Mouse (Mus musculus) olfactory bulb, adult 2 months (tissue): ENCODE measurements around the gene Emg1. TPM values are rescaled to one million over a fixed set of nuclear protein-coding genes. Genes with fewer than 3 reads are reported as not detected.
A peak's percentile ranks its signal among the peaks of the same experiment; 100 is the strongest.

Source experiments
- H3K27ac ChIP-seq: fragments of 200-500 bp; 2 replicates; pipeline ENCODE4 v1.5.1; 2012; ENCODE audit warnings: low read depth, low read length; ENCODE audit not compliant: insufficient read depth
- H3K4me1 ChIP-seq: fragments of 200-500 bp; 2 replicates; pipeline ENCODE4 v1.6.1; 2012; ENCODE audit warnings: low read length; ENCODE audit not compliant: control insufficient read depth, insufficient read depth
- H3K4me3 ChIP-seq: fragments of 200-500 bp; 2 replicates; pipeline ENCODE4 v1.5.1; 2012; ENCODE audit warnings: mild to moderate bottlenecking, low read depth, low read length, moderate library complexity; ENCODE audit not compliant: insufficient read depth
- CTCF ChIP-seq: fragments of 200-500 bp; IDR thresholded peaks from 2 replicates; pipeline ENCODE4 v1.5.1; 2012; ENCODE audit warnings: low read depth, mild to moderate bottlenecking, low read length, moderate library complexity; ENCODE audit not compliant: insufficient read depth
- POLR2A ChIP-seq: fragments of 200-500 bp; IDR thresholded peaks from 2 replicates; pipeline ENCODE4 v1.6.1; 2012; ENCODE audit warnings: mild to moderate bottlenecking, low read depth, low read length, moderate library complexity; ENCODE audit not compliant: insufficient read depth
- WGBS: fragments of 180-500 bp; shearing (Covaris S2); methylation state at CpG from one replicate; pipeline ENCODE4 v1.1.7; 2018; 5-methylcytosine and 5-hydroxymethylcytosine counted together
- polyA plus RNA-seq: library from polyadenylated mRNA; stranded (reverse); fragments of >200 nt; gene quantifications from 2 replicates; pipeline ENCODE4 v1.2.4, GENCODE M21; 2012; ENCODE audit warnings: low replicate concordance; ENCODE audit not compliant: missing spikeins, insufficient read depth, insufficient read length

Gene Emg1
- not detected in 2 replicates for polyA plus RNA-seq

DNA sequence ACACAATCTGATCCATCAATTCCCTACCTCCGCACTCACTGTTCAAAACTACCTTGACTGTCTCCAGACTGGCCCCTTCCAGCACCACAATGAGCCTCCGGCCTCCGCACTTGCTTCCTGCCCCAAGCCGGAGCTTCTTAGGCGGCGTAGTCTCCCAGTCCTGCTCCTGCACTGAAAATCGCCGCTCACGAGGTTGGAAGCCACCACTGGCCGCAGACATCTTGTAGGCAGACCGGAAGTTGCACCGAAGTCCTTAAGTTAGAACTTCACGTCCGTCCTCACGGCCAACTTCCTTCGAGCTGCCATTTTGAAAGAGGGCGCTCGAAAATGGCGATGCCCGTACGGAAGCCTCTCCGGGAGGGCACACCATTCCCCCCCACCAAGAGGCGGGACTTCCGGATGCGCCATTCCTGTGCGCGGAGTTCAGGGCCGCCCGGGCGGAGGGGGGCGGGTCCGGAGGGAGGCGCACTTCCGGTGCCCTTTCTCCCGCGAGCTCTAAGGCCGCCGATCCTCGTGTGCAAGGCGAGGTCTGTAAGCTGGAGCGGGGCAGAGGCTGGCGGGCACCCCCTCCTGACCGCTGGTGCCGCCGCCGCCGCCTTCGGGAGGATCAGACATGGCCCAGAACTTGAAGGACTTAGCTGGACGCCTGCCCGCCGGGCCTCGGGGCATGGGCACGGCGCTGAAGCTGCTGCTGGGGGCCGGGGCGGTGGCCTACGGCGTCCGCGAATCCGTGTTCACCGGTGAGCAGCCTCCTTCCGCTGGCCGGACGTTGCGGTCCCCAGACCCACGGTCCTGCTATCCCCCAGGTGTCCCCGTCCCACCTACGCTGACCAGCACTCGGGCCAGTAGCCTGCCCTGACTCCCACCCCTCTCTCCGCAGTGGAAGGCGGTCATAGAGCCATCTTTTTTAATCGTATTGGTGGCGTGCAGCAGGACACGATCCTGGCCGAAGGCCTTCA, at the start of gene Emg1, which contains the start of gene Phb2:
Gene Emg1, minus strand, starts transcription at position 355 of the 959 bp plus-strand sequence.
Gene Phb2, plus strand, starts transcription at position 513 of the 959 bp plus-strand sequence.
- TF ChIP-seq CTCF: no peak
- TF ChIP-seq POLR2A: peak; percentile 18; the same call in 1 of the 2 replicates
- Histone ChIP-seq H3K4me1 (peaks cover 14% of the 10 kb centered on the region), H3K27ac (no peak within 1 kb of the TSS), H3K4me3 (peak within 1 kb of the TSS; percentile 91)
- under 1% methylated on average over 76 of the region's 76 CpGs for WGBS

DNA sequence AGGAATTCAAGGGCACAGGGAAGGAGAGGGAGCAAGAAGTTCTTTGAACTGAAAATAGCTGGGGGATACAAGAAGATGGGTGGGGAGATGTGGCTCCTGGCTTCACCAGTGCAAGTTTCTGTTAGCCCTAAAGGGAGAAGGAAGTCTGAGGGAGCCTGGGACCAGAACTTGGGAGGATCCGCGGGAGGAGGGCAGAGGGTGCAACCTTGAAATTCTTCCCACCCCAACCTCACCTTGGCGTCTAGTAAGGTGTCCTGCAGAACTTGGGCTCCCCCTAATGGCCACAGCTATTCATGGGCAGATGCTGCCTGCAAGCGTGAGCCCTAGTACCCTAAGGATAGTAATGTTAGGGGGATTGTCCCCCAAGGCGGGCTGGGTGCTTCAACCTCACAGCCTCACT, 47.3 kb upstream of the Emg1 start:
- TF ChIP-seq CTCF: peak; percentile 74
- peak; percentile 41; the same call in 1 of the 2 replicates for TF ChIP-seq POLR2A
- WGBS: 2% methylated on average over 5 of the region's 5 CpGs
- H3K4me3 ChIP-seq: no peak overlapping the region
- H3K4me1 ChIP-seq: peaks cover 35% of the 10 kb centered on the region
- no peak overlapping the region for H3K27ac ChIP-seq

DNA sequence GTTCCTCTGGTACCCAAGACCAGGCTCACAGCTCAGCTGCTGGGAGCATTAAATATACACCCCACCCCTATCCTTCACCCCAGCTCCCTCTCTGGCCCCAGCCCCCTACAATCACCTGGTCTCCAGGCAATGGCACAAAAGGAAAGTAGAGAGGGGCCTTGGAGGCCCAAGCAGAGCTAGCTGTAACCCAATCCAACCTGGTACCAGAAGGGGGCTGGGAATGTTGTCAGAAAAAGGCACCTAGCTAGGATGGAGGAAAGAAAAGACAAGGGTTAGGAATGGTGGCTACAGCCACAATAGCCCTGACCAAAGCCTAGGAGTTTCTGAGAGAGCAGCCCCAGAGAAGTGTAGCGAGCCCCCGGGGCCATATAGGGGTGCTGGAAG, 46.9 kb upstream of the Emg1 start:
- no peak for TF ChIP-seq CTCF
- TF ChIP-seq POLR2A: no peak
- peaks cover 35% of the 10 kb centered on the region for H3K4me1 ChIP-seq
- H3K27ac ChIP-seq: 0 out of 2 replicates have a peak overlapping the region, but pooled peaks have one; percentile 79
- 36% methylated on average over 2 of the region's 2 CpGs for WGBS
- H3K4me3 ChIP-seq: no peak overlapping the region

DNA sequence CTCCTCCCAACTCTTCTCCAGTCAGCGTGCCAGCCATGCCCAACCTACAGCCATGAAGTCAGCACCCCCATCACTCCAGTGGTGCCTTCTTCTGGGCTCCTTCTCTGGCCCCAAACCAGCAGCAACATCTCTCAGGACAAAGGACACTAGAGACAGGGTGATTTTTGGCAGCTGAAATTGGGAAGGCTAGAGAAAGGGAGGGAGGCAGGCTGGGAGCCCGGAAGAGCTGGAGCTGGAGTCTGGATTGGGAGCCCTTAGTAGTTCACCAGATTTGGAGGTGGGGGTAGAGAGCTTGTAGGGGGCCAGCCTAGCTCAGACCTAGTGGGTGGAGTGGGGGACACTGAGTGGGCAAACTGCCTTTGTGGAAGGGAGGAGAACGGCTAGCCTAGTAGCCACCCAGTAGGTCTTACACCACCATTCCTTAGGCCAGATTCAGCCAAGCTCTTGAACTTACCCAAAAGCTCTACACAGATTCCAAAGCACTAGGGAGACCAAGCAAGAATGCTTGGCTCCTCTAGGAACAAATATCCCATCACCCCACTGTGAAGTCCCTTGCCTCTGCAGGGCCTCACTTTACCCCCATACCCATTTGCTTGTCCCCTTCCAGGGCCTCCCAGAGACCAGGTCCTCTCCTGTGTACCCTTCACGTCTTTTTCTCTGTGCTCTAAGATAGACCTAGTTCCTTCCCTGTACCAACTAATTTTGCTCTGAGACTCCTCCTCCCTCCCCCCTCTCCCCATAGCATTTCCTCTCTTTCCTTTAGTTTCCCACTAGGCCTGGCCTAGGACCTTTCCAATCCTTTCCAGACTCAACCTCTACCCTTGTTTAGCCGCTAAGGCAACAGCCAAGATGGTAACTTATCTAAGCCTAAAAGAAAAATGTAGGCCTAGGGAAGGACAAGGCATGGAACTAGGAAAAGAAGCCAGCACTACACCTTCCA, 46.2 kb upstream of the Emg1 start:
- no peak for TF ChIP-seq POLR2A
- no peak for TF ChIP-seq CTCF
- H3K27ac ChIP-seq: peak overlapping the region; percentile 79
- 12% methylated on average over 5 of the region's 5 CpGs for WGBS
- peaks cover 30% of the 10 kb centered on the region for H3K4me1 ChIP-seq
- peak overlapping the region; percentile 30 for H3K4me3 ChIP-seq

DNA sequence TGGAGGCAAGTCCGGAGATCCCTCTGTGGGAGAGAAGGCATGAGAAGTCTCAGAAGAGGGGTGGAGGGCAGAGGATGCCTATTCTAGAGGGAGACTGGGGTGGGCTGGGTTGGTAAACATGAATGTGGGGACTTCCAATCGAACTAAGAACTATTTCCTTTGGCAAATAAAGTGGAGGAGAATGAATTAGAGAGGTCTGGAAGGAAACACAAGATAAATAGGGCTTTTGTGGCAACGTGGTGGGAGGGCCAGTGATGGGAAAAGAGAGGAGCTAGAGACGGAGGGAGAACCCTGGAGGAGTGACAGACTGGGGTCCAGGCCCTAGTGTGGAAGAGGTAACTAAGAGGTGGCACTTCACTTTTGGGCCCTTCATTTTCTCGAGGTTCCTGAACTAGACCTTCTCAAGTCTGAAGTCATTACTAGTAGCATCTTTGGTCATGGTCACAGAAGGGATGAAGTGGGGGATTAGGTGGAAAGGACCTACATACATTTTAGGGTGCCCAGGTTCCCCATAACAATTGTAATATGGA, 45.4 kb upstream of the Emg1 start:
- peak overlapping the region; percentile 98 for H3K4me3 ChIP-seq
- 5% methylated on average over 5 of the region's 5 CpGs for WGBS
- TF ChIP-seq CTCF (no peak), POLR2A (no peak)
- H3K27ac ChIP-seq: peak overlapping the region; percentile 79
- peaks cover 22% of the 10 kb centered on the region for H3K4me1 ChIP-seq

DNA sequence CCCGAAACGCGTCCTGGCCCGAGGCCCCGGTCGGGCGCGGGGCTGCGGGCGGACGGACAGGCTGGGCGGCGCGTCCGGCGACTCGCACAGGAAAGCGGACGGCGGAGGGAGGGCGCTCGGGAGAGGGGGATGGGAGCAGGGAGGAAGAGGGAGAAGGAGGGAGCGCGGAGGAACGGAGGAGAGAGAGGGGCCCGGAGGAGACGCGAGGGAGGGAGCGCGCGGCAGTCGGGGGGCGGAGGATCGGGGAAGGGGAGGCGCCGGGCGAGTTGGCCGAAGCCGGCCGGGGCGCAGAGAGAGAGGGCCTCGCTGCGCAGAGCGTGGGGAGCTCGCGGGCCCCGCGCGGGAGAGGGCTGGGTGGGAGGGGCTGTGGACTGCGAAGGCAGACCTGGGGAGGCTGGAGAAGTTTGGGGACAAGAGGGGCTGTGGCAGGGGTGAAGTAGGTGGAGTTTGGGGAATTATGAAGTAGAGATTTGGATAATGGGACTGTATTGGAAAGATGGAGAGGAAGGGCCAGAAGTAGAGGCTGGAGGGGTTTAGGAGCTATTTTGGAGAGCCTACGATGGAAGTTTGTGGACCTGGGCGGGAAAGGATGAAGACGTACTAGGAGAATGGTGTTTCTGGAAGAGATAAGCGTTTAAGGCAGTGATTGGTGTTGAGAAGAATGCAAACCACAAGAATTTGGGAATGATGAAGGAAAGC, 44.8 kb upstream of the Emg1 start:
- Histone ChIP-seq H3K27ac (peak overlapping the region; percentile 91), H3K4me3 (peak overlapping the region; percentile 98), H3K4me1 (peaks cover 22% of the 10 kb centered on the region)
- under 1% methylated on average over 51 of the region's 54 CpGs for WGBS
- TF ChIP-seq POLR2A (peak; percentile 37; the same call in 1 of the 2 replicates), CTCF (no peak)

DNA sequence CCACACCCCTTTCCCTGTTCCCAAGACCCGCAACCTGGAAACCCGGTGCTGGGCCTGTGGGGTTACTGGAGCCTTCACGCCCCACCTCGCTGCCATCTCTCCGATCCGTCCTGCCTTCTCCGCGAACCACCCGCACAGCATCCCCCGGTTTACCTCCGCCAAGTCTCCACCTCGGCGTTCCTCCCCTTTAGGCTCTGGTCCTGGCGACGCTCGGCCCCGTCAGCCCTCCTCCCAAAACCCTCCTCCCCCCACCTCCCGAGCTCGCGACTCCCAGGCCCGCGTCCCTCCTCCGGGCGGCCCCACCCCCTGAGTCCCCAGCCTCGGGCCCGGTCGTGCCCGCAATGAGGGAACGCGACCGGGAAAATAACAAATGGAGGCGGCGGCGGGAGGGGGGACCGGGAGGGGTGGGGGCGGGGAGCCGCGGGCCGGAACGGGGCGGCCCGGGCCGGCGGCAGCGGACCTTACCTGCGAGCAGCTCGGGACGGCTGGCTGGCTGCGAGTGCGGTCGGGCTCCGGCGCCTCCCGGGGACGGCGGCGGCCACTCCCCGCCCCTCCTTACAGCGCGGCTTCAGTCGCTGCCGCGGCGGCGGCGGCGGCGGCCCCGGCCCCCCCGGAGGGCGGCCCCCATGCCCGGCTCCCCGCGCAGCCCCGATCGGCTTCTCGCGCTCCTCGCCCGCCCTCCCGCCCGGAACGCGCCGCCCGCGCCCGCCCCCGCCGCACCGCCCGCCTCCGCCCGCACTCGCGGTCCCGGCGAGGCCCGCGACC, 44.0 kb upstream of the Emg1 start, which contains the start of the genes Gm45234 and Atn1:
Gene Gm45234, minus strand, starts transcription at position 191 of the 765 bp plus-strand sequence.
Gene Atn1, minus strand, starts transcription at position 694 of the 765 bp plus-strand sequence.
- Histone ChIP-seq H3K27ac (peak within 1 kb of the TSS; percentile 91), H3K4me3 (peak within 1 kb of the TSS; percentile 98), H3K4me1 (peaks cover 22% of the 10 kb centered on the region)
- WGBS: 4% methylated on average over 96 of the region's 100 CpGs
- TF ChIP-seq POLR2A (no peak), CTCF (no peak)
